Mouse (Mus musculus): Measurements from ENCODE around the gene Gm10061. TPM values are rescaled to one million over a fixed set of nuclear protein-coding genes. Genes with fewer than 3 reads are reported as not detected.
"Not testable (repeated sequence)": the region's sequence is repeated elsewhere in the genome, so short reads cannot be mapped to it uniquely, and the experiment has no call there.

Gene Gm10061
- total RNA-seq (2015; ENCODE audit: low replicate concordance) (not detected in 2 replicates), total RNA-seq (2017; ENCODE audit: low replicate concordance) (not detected in 2 replicates)

GRCm38 (mm10) chr16:89150786-89151185, at the start of gene Gm10061:
Gm10061 (plus strand) TSS chr16:89151086.
- no peak for ATAC-seq (replicated peaks; ENCODE audit: low FRiP score, poor library complexity, severe bottlenecking)

- no peak for ATAC-seq (replicated peaks; ENCODE audit: low FRiP score, poor library complexity, severe bottlenecking)
Observed at GRCm38 (mm10) chr16:89140551-89140950, 10.3 kb upstream of the Gm10061 start, which contains the start of gene Gm6358. Gm6358 (plus strand) TSS chr16:89140851.

GRCm38 (mm10) chr16:89157652-89158051, 6.8 kb downstream of the Gm10061 start, which contains the start of gene Gm9789:
Gm9789 (plus strand) TSS chr16:89157952.
- ATAC-seq (replicated peaks; ENCODE audit: low FRiP score, poor library complexity, severe bottlenecking) = no peak

DNA sequence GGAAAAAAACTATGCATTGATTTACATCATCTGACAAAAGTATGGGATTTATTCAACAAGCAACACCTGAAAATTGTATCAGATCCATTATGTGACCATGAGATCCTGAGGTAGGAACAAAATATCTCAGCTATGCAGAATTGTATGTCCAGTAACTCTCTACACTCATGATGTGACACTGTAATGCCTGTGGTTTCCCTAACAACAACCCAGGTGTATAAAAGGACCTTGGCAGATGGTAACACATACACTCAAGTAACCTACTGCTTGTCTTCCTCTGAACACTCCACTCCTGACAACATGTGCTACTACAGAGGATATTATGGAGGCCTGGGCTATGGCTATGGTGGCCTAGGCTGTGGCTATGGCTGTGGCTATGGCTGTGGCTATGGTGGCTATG, 18.3 kb downstream of the Gm10061 start, which contains the start of gene Gm7735:
Gene Gm7735, plus strand, starts transcription at position 301 of the 400 bp plus-strand sequence.
- not testable (repeated sequence) for ATAC-seq (replicated peaks; ENCODE audit: low FRiP score, poor library complexity, severe bottlenecking)

- no peak for ATAC-seq (replicated peaks; ENCODE audit: low FRiP score, poor library complexity, severe bottlenecking)
Observed at GRCm38 (mm10) chr16:89174435-89174834, 23.5 kb downstream of the Gm10061 start, which contains the start of gene 1110057P08Rik. 1110057P08Rik (plus strand) TSS chr16:89174735.

GRCm38 (mm10) chr16:89188621-89189020, 37.7 kb downstream of the Gm10061 start:
- ATAC-seq (replicated peaks; ENCODE audit: low FRiP score, poor library complexity, severe bottlenecking) = no peak

Other genes with a start within 250 kb of the Gm10061 start
- gene Krtap19-9b, start 218.8 kb upstream of the Gm10061 start, total RNA-seq (2015; ENCODE audit: low replicate concordance) = not detected in 2 replicates
- gene Krtap19-9b, start 218.8 kb upstream of the Gm10061 start, total RNA-seq (2017; ENCODE audit: low replicate concordance) = not detected in 2 replicates
- not detected in 2 replicates for gene Krtap16-3, start 188.2 kb upstream of the Gm10061 start, total RNA-seq (2015; ENCODE audit: low replicate concordance)
- not detected in 2 replicates for gene Krtap16-3, start 188.2 kb upstream of the Gm10061 start, total RNA-seq (2017; ENCODE audit: low replicate concordance)
- gene Krtap22-2, start 140.3 kb upstream of the Gm10061 start, total RNA-seq (2015; ENCODE audit: low replicate concordance) = not detected in 2 replicates
- not detected in 2 replicates for gene Krtap22-2, start 140.3 kb upstream of the Gm10061 start, total RNA-seq (2017; ENCODE audit: low replicate concordance)
- not detected in 2 replicates for gene Gm10229, start 135.8 kb upstream of the Gm10061 start, total RNA-seq (2015; ENCODE audit: low replicate concordance)
- not detected in 2 replicates for gene Gm10229, start 135.8 kb upstream of the Gm10061 start, total RNA-seq (2017; ENCODE audit: low replicate concordance)
- gene Krtap6-1, start 119.4 kb upstream of the Gm10061 start, total RNA-seq (2015; ENCODE audit: low replicate concordance) = not detected in 2 replicates
- not detected in 2 replicates for gene Krtap6-1, start 119.4 kb upstream of the Gm10061 start, total RNA-seq (2017; ENCODE audit: low replicate concordance)
- gene Gm10228, start 109.6 kb upstream of the Gm10061 start, total RNA-seq (2015; ENCODE audit: low replicate concordance) = not detected in 2 replicates
- not detected in 2 replicates for gene Gm10228, start 109.6 kb upstream of the Gm10061 start, total RNA-seq (2017; ENCODE audit: low replicate concordance)
- gene Krtap6-5, start 103.2 kb upstream of the Gm10061 start, total RNA-seq (2015; ENCODE audit: low replicate concordance) = not detected in 2 replicates
- gene Krtap6-5, start 103.2 kb upstream of the Gm10061 start, total RNA-seq (2017; ENCODE audit: low replicate concordance) = not detected in 2 replicates
- not detected in 2 replicates for gene 1110025L11Rik, start 87.1 kb upstream of the Gm10061 start, total RNA-seq (2015; ENCODE audit: low replicate concordance)
- 3.3 TPM in 1 of 2 replicates, not detected in the other for gene 1110025L11Rik, start 87.1 kb upstream of the Gm10061 start, total RNA-seq (2017; ENCODE audit: low replicate concordance)
- not detected in 2 replicates for gene Krtap6-3, start 67.1 kb upstream of the Gm10061 start, total RNA-seq (2015; ENCODE audit: low replicate concordance)
- gene Krtap6-3, start 67.1 kb upstream of the Gm10061 start, total RNA-seq (2017; ENCODE audit: low replicate concordance) = not detected in 2 replicates
- gene Gm6358, start 10.2 kb upstream of the Gm10061 start, total RNA-seq (2015; ENCODE audit: low replicate concordance) = not detected in 2 replicates
- gene Gm6358, start 10.2 kb upstream of the Gm10061 start, total RNA-seq (2017; ENCODE audit: low replicate concordance) = not detected in 2 replicates
- gene Gm9789, start 6.9 kb downstream of the Gm10061 start, total RNA-seq (2015; ENCODE audit: low replicate concordance) = not detected in 2 replicates
- not detected in 2 replicates for gene Gm9789, start 6.9 kb downstream of the Gm10061 start, total RNA-seq (2017; ENCODE audit: low replicate concordance)
- not detected in 2 replicates for gene Gm7735, start 18.4 kb downstream of the Gm10061 start, total RNA-seq (2015; ENCODE audit: low replicate concordance)
- gene Gm7735, start 18.4 kb downstream of the Gm10061 start, total RNA-seq (2017; ENCODE audit: low replicate concordance) = not detected in 2 replicates
- not detected in 2 replicates for gene 1110057P08Rik, start 23.6 kb downstream of the Gm10061 start, total RNA-seq (2015; ENCODE audit: low replicate concordance)
- gene 1110057P08Rik, start 23.6 kb downstream of the Gm10061 start, total RNA-seq (2017; ENCODE audit: low replicate concordance) = not detected in 2 replicates
- gene Krtap20-2, start 54.8 kb downstream of the Gm10061 start, total RNA-seq (2015; ENCODE audit: low replicate concordance) = not detected in 2 replicates
- not detected in 2 replicates for gene Krtap20-2, start 54.8 kb downstream of the Gm10061 start, total RNA-seq (2017; ENCODE audit: low replicate concordance)

Measured in erythroblast, adult 5-6 weeks (primary cell).